Mouse (Mus musculus) mature B cell (primary cell): ENCODE data around the gene Fbxo42.

Source experiments
- in situ Hi-C: fragments of 300-500 bp; cut with MboI; formaldehyde crosslinking; loops from 2 replicates; pipeline ENCODE4 v1.14.3; 2019

Gene Fbxo42

DNA sequence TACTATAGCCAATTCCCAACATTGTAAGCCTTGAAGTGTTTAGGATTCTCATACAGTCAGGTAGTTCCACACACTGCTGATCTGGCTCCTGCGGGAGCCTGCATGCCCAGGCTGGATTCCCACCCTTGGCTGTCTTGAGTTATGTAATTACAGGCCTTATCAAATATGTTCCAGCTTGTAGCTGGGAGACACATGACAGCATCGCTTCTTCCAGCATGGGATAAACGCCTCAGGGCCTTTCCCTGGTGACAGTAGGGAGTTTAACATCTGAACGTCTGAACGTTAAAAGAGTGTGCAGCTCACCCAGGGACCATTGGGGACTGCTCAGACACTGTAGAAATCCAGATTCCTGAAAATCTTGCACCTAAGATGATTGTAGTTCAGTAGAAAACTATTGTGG lies 28.1 kb downstream of the Fbxo42 start:
- in situ Hi-C loops, result no loop called here

DNA sequence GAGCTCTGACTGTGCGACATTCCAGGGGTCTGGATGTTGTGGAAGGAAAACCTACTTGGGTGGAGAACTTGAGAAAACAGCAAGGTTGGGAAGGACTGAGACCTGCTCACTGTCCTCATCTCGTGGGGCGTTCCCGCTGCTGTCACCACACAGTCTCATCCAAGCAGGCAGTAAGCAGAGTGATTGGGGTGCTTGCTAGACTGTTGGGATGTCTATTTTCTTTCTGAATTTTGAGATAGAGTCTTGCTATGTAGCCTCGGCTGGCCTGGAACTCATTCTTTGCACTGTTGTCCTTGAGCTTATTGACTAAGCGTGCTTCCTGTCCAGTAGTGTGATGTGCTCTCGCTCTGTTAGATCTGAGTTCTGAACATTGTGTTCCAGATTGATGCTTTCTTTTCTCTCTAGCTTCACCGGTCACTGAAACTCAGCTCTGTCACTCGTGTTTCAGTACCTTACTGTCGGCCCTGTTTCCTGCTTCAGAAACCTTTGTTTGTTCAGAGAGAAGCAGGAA lies 28.7 kb downstream of the Fbxo42 start:
- in situ Hi-C loops, result no loop called here

DNA sequence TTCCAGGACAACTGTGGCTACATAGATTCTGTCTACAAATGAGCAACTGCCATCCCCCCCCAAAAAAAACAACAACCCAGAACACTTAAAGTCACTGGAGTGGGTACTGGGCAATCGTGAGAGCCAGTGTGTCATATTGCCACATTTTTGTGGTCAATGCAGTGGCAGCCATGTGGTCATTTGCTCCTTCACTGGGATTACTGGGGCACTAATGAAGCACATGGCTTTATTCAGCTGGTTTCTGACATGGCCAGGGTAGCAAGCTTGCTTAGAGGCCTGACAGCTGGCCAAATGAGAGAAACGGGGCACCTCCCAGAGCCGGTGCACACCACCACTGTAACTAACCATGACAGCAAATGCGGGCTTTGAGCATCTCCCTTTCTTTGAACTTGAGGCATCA lies 30.8 kb downstream of the Fbxo42 start:
- in situ Hi-C loops, result no loop called here

DNA sequence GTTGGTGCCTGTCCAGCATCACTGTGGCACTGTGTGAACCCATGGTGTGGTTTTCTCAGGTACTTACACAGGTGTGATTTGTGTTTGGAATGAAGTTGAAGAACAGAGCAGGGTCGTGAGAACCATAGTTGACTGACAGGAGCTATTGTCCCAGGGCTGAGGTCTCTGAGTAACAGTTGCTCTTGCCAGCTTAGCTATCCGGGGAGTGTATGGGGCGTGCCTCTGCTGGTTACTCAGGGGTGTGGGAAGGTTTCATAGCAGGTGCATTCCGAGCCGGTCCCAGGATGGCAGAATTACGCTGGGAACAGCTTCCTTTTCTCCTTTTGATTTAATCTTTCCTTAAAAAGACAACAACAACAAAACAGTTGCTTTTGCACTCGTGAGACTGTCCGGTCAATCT lies 33.1 kb downstream of the Fbxo42 start:
- in situ Hi-C loops, result no loop called here

DNA sequence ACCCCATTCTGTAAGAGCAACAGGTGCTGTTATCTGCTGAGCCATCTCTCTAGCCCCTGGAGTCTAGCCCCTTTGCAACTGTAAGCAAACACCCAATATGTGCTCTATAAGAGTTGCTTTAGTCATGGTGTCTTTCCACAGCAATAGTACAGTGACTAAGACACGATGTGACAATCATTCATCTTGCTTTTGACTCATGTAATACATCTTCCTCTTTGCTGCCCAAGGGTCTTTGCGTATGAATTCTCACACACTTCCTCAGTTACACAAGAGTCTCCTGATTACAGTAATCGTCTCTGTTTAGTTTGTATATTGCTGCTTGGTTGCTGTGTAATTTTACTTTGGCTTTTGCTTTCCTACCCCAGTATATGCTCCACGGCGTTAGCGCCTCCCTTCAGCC lies 34.3 kb downstream of the Fbxo42 start:
- in situ Hi-C loops, result no loop called here

DNA sequence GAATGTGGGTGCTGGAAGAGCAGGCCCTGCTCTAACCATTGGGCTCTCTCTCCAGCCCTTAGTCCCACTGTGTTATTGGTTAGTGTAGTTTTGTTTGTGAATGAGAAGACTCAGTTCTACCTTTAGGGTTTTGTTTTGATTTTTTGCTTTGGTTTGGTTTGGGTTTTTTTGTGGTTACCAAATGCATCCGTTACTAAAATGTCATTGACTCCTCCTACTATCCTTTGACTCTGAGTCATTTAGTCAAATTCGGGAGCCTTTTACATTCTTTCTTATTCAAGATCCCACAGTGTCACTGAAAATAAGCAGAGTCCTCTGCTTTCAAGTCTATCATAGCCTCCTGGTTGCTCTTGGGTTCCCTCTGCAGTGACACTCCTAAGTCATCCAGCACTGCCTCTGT lies 36.2 kb downstream of the Fbxo42 start:
- in situ Hi-C loops, result no loop called here

DNA sequence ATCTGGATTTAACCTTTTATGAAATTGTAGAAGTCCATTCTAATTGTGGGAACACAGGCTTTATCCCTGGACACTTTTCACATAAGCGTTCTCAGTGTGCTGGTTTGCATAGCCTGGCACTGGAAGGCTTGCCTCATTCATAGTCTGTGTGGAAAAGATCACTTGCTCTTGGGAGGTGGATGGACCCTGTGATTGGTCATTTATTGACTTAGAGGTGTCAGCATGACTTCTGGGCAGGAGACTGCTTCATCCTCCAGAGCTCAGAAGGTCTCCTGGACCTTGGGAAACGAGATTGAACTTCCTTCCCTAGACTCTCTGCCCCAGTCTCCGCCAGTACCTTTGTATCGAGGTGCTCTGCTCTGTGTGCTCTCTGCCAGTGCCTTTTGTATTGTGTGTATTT lies 36.7 kb downstream of the Fbxo42 start:
- in situ Hi-C loops, result no loop called here

DNA sequence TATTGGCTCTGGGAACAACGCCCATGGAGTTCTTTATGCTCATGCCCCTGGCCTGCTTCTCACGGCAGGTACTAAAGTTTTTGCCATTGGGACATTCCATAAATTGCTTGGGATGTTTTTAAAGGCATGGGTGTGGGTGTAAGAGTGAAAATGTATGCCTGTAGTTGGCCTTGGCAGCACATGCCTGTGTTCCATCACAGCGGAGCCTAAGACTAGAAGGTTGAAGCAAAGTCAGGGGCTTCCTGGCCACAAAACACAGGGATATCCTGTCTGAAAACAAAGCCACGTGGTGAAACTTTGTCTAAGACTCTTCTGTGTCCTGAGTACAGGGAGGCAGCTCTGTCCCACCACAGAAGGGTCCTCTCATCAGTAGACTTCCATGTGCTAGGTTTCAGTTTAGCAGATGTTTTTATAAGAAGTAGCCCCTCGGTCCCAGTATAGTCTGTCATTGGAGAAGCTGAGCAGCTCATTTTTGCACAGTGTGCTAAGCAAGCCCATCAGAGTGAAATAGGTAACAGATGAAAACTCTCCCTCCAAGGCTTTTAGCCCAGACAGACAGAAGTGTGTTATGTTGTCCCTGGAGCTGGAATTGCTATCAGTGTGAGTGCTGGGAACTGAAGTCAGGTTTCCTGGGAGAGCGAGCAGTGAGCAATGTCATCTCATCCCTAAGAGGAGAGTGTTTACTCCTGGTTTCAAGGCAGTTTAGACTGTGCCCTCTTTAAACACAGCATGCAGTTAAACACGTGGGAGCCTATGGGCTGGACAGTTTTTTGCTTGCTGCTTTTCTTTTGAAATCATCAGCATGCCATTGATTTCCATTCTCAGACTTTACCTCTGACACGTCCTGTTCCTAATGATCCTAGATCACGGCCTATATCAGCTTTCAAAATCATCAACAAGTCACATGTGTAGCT lies 39.5 kb downstream of the Fbxo42 start:
- in situ Hi-C loops, result no loop called here

DNA sequence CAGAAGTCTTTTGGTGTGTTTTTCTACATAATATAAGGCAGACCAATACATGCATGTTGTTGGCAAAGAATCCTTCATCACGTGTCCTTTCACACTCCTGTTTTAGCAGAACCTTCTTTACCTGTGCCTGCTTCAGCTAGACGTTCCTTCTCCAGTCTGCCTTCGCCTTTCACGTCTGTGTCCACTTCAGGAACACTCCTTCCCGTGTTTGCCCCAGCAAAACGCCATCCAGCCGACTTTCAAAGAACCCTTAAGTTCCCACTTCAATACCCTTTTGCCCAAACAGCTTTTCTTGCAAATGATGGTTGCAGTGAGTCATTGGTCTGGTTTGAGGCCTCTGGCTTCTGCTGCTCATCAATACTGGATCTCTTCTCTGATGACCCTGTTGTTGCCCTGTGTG lies 43.6 kb downstream of the Fbxo42 start:
- in situ Hi-C loops, result no loop called here

GRCm38 (mm10) chr4:141194553-141194952 lies 46.8 kb downstream of the Fbxo42 start:
- in situ Hi-C loops, result no loop called here

DNA sequence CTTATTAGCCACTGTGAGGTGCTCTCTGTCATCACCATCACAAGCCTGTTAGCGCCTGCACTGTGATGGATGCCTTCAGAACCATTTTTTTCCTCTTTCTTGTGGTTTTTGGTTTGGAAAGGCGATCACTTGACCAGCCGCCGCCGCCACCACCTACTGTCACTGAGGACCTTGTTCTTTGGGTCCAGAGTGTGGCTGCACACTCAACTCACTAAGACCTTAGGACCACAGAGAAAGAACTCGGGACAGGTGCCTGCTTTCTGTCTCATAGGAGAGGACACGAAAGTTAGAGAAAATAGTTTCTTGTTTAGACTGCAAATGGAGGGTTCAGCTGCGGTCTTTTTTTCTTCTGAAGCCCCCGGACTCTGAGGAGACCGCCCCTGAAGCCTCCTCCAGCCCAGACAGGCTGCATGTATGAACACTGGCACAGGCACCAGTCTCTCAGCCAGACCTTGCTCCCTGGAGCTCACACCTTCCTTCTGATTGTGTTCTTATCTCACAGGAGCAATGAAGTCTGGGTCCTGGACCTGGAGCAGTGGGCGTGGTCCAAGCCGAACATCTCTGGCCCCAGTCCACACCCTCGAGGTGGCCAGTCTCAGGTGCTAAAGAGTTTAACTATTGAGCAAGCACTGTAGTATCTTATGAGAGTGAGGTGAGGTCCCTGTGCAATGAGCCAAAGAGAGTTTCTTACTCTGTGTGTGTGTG lies 49.4 kb downstream of the Fbxo42 start:
- in situ Hi-C loops, result no loop called here

- in situ Hi-C loops, result no loop called here
Measured at GRCm38 (mm10) chr4:141197686-141198035, 49.9 kb downstream of the Fbxo42 start.

GRCm38 (mm10) chr4:141200906-141201305 lies 53.2 kb downstream of the Fbxo42 start:
- in situ Hi-C loops, result no loop called here

DNA sequence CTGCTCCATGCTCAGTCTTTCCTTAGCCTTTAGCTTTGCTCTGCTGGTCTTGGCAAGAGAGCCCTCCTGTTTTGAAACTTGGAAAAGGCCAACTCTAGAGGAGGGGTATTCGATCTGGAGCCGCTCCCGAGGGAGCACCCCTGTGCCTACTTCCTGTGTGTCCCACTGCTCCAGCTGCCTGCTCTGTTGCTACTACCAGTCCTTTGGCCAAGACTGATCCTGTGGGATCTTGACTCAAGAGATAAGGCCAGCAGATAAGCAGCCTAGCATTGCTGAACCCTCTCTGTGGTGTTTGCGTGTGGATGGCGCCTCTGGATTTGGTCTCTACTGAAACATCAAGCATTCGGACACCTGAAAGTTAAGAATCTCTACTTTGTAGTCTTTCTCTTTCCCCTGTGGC lies 54.5 kb downstream of the Fbxo42 start:
- in situ Hi-C loops, result no loop called here

GRCm38 (mm10) chr4:141204580-141205061 lies 56.9 kb downstream of the Fbxo42 start:
- in situ Hi-C loops, result no loop called here

- in situ Hi-C loops, result no loop called here
Measured at GRCm38 (mm10) chr4:141207081-141207480, 59.4 kb downstream of the Fbxo42 start.

- in situ Hi-C loops, result no loop called here
Measured at GRCm38 (mm10) chr4:141210524-141211219, 63.0 kb downstream of the Fbxo42 start.

DNA sequence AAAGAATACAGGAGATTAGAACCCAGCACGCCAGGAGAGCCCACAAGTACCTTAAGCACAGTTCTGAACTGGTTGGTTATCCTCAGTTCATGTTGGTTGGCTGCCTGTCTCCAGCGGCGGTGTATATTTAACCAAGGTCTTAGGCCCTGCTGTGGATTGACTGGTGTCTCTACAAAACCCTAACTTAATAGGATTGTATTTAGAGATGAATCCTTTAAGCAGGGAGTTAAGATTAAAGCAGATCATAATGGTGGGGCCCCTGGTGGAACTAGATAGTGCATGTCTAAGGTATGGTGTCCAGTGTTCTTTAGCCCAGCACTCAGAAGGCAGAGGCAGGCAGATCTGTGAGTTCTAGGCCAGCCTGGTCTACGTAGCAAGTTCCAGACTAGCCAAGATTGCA lies 63.9 kb downstream of the Fbxo42 start:
- in situ Hi-C loops, result no loop called here

- in situ Hi-C loops, result no loop called here
Measured at GRCm38 (mm10) chr4:141212892-141213291, 65.2 kb downstream of the Fbxo42 start.

DNA sequence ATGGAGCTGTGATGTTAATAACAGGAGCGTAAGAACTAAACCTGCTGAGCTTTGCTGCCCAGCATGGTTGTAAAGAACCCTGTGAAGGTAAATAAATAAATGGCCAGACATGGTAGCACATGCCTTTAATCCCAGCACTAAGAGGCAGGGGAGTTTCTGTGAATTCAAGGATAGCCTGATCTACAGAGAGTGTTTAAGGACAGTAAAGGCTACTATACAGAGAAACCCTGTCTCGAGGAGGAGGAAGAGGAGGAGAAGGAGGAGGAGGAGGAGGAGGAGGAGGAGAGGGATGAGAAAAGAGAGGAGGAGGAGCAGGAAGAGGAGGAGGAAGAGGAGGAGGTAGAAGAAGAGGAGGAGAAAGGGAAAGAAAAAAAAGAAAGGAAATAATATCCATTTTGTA lies 65.6 kb downstream of the Fbxo42 start:
- in situ Hi-C loops, result no loop called here

- in situ Hi-C loops, result no loop called here
Measured at GRCm38 (mm10) chr4:141213770-141214336, 66.1 kb downstream of the Fbxo42 start, which contains the start of gene Rsg1. TSS of gene Rsg1 (plus strand) at chr4:141213956.

DNA sequence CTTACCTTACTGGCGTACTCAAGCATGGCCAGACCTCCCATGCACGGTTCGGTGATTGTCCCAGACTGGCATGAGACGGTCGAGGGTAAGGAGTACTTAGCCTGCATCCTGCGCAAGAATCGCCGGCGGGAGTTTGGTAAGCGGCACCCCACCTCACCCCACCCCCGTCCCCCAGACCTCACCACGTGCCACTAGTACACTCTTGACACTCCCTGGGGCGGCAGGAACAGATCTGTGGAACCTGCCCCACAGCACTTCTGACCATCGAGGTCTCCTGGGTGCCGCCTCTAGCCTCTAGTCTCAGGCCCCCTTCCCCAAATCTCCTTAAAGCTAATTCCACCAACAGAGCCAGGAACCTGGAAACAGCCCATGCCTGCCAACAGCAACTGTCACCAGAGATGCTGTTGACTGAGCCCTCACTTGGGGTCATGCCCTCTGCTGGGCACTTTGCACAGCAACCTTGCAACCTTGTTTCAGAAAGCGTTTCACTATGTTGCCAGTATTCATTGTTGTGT lies 66.7 kb downstream of the Fbxo42 start:
- in situ Hi-C loops, result no loop called here
